Mouse (Mus musculus): ENCODE results near the gene Ptar1. TPM values are rescaled to one million over a fixed set of nuclear protein-coding genes. Genes with fewer than 3 reads are reported as not detected.

The Ptar1 gene
- polyA plus RNA-seq, 1 experiment = 8.3 TPM

DNA sequence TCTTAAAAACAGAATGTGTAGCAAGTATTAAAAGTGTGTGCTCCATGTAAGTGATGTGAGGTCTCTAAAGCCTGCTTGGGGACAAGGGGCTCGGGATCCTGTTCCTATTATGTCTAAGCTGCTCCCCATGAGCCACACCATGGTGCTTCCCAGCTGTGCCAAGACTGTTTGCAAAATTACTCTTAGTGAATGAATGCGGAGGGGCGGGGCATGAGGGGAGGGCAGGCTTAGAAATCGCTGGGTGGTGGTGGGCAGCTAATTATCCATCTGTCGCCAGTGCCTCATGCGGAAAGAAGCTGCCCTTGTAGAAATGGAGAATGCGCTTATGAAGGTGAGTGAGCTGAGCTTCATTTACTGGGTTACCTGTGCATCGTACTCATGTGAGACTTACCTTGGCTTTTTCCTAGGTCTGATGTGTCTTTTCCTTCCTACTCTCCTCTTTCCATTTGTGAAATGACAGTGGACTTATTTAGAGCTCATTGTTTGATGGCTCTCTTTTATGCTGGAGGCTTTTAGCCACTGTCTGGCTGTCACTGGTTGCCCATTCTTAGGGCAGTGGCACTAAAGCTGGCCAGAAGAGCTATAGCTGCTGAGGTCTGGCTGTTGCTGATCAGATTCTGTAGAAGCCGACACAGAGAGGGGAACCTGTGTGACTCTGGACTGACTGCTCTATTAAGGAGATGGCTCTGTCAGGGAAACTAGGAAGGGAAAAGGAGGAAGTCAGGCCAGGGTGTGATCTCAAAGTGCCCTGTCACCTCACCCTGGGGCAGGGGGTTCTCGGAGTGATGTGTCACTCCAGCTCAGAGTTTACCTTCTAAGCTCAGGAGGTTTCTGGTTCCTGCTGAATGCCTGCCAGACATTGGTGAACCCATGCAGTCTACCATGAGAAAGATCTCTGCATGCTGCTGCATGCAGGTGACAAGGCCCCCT lies 83.5 kb downstream of the Ptar1 start:
- no peak for TF ChIP-seq CTCF (IDR thresholded peaks at IDR 0.05; ENCODE audit: extremely low read depth, insufficient read depth, low read length)
- TF ChIP-seq POLR2A (IDR thresholded peaks at IDR 0.05; ENCODE audit: extremely low read depth, insufficient read depth, low read length) = no peak
- no peak overlapping the region for H3K27ac ChIP-seq (ENCODE audit: insufficient read depth, low read length)
- no peak overlapping the region for H3K4me3 ChIP-seq (ENCODE audit: insufficient read depth, low read length)
- H3K4me1 ChIP-seq (ENCODE audit: control insufficient read depth, insufficient read depth, low read length) = peaks cover 1% of the 10 kb centered on the region

DNA sequence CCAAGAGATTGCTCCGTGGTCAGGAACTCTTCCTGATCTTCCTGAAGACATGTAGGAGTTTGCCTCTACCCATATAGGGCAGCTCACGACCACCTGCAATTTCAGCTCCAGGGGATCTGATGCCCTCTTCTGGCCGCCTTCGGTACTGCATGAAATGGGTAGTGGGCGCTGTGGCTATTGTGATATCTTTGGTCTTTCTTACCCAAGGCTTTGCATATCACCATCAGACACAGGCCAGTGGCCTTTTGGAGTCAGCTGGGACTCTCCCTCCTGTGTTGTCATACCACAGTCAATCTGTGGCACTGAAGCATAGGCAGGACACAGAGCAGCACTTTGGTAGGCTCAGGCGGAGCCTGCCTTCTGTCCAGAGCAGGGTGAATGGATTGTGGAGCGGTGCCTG lies 84.7 kb downstream of the Ptar1 start:
- 0 out of 2 replicates have a peak, but pooled peaks have one; percentile 7 for TF ChIP-seq CTCF (IDR thresholded peaks at IDR 0.05; ENCODE audit: extremely low read depth, insufficient read depth, low read length)
- no peak for TF ChIP-seq POLR2A (IDR thresholded peaks at IDR 0.05; ENCODE audit: extremely low read depth, insufficient read depth, low read length)
- no peak overlapping the region for H3K27ac ChIP-seq (ENCODE audit: insufficient read depth, low read length)

DNA sequence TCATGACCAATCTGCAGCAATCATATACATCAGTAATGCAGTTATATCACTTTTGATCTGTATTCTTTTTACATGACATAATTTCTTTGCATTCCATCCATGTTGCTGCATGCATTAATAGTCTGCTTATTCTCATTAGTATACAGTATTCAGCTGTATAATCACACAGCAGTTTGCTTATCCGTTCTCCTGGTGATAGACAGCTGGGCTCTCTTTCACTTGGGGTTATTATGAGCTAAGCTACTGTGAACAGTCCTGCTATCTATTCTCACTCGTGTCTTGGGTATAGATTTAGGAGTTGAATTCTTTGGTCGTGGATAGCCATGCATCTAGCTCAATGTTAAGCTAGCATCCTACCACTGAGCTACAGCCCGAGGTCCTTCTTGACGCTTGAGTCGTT lies 88.1 kb downstream of the Ptar1 start:
- no peak overlapping the region for H3K27ac ChIP-seq (ENCODE audit: insufficient read depth, low read length)

More for the DNA sequence above, 84.7 kb downstream of the Ptar1 start:
- Histone ChIP-seq H3K4me1 (ENCODE audit: control insufficient read depth, insufficient read depth, low read length) (peaks cover 1% of the 10 kb centered on the region), H3K4me3 (ENCODE audit: insufficient read depth, low read length) (no peak overlapping the region)

DNA sequence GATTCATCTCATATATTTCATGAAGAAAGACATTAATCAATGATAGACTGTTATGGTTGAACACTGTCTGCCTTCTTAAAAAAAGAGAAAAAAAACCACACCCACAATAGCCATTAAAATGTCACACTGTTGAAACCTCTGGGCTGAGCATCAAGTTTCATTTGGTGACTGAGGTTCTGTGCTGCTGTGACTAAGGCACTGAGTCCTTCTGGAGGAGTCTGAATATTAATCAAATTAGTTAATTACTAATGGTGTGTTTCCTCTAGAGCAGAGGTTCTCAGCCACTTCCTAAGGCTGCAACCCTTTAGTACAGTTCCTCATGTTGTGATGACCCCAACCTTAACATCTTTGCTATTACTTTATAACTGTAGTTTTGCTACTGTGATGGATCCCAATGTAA lies 91.9 kb downstream of the Ptar1 start:
- Histone ChIP-seq H3K27ac (ENCODE audit: insufficient read depth, low read length) (no peak overlapping the region), H3K4me3 (ENCODE audit: insufficient read depth, low read length) (no peak overlapping the region), H3K4me1 (ENCODE audit: control insufficient read depth, insufficient read depth, low read length) (peaks cover 3% of the 10 kb centered on the region)
- TF ChIP-seq CTCF (IDR thresholded peaks at IDR 0.05; ENCODE audit: extremely low read depth, insufficient read depth, low read length) (no peak), POLR2A (IDR thresholded peaks at IDR 0.05; ENCODE audit: extremely low read depth, insufficient read depth, low read length) (no peak)

More for the DNA sequence above, 88.1 kb downstream of the Ptar1 start:
- peaks cover 1% of the 10 kb centered on the region; the same call in 1 of the 2 replicates for H3K4me1 ChIP-seq (ENCODE audit: control insufficient read depth, insufficient read depth, low read length)
- TF ChIP-seq CTCF (IDR thresholded peaks at IDR 0.05; ENCODE audit: extremely low read depth, insufficient read depth, low read length) (no peak), POLR2A (IDR thresholded peaks at IDR 0.05; ENCODE audit: extremely low read depth, insufficient read depth, low read length) (no peak)
- no peak overlapping the region for H3K4me3 ChIP-seq (ENCODE audit: insufficient read depth, low read length)

DNA sequence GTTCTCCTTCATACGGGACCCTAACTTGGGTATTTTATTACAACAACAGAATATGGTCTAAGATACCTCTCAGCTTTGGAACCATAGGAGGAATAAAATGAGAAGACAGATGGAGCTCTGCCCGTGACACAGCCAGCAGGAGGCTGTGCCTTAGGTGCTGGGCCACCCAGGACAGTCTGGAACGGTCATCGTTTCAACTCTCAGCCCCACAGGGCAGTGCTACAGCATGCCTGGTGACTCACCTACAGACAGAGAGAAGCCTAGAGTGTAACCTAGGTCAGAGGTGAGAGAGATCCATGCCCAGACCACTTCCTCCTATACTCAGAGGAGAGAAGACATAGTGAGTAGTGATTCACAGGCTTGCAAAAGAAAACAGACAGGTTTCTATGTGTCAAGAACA lies 92.9 kb downstream of the Ptar1 start:
- no peak overlapping the region for H3K4me3 ChIP-seq (ENCODE audit: insufficient read depth, low read length)

More for the DNA sequence above, 92.9 kb downstream of the Ptar1 start:
- no peak overlapping the region for H3K27ac ChIP-seq (ENCODE audit: insufficient read depth, low read length)
- TF ChIP-seq CTCF (IDR thresholded peaks at IDR 0.05; ENCODE audit: extremely low read depth, insufficient read depth, low read length) (no peak), POLR2A (IDR thresholded peaks at IDR 0.05; ENCODE audit: extremely low read depth, insufficient read depth, low read length) (no peak)
- peaks cover 3% of the 10 kb centered on the region for H3K4me1 ChIP-seq (ENCODE audit: control insufficient read depth, insufficient read depth, low read length)

Other genes with a start within 250 kb of the Ptar1 start
- gene Mamdc2, start 239.0 kb upstream of the Ptar1 start, polyA plus RNA-seq (2012; rRNA removed) = 0.89 and 0.92 TPM in 2 replicates
- gene 1700028P14Rik, start 34.6 kb upstream of the Ptar1 start, polyA plus RNA-seq (2012; rRNA removed) = 1.3 and 1.5 TPM in 2 replicates
- gene Apba1, start 71.5 kb downstream of the Ptar1 start, polyA plus RNA-seq (2012; rRNA removed) = 82.0 and 87.6 TPM in 2 replicates

All from cortical plate, adult 2 months (tissue).